Mouse (Mus musculus) CH12.LX (cell line): Measurements from ENCODE around the gene Uba52. TPM values are rescaled to one million over a fixed set of nuclear protein-coding genes. Genes with fewer than 3 reads are reported as not detected.

ENCODE experiments used
- DNase-seq: peaks from one replicate; pipeline ENCODE4 v3.0.0-alpha.2; 2013; ENCODE audit errors: extremely low read depth
- H3K27ac ChIP-seq: 2 replicates; pipeline ENCODE4 v1.5.1; 2012; ENCODE audit warnings: low read depth, mild to moderate bottlenecking, control low read depth, moderate library complexity; ENCODE audit not compliant: insufficient read depth
- H3K27me3 ChIP-seq: replicated peaks from 2 replicates; pipeline ENCODE3; 2012; ENCODE audit warnings: inconsistent platforms
- H3K36me3 ChIP-seq, 2 experiments: replicated peaks in 1 of 2; 2 replicates each; pipeline versions ENCODE3 to v1.6.1; 2012; ENCODE audit warnings: inconsistent platforms in 1 of 2, low read length in 1 of 2, mild to moderate bottlenecking in 1 of 2, mixed read lengths in 1 of 2, moderate library complexity in 1 of 2; ENCODE audit not compliant: control insufficient read depth in 1 of 2, insufficient read depth in 1 of 2
- H3K4me1 ChIP-seq, 2 experiments: 2 replicates each; pipeline ENCODE4 v1.6.1; 2012; ENCODE audit warnings: inconsistent platforms in 1 of 2, moderate library complexity in 1 of 2; ENCODE audit not compliant: insufficient read depth in 2 of 2, control insufficient read depth in 1 of 2
- H3K4me2 ChIP-seq: 2 replicates; pipeline ENCODE4 v1.6.1; 2012; ENCODE audit warnings: low read depth, mild to moderate bottlenecking, control low read depth; ENCODE audit not compliant: poor library complexity, insufficient read depth, severe bottlenecking
- H3K4me3 ChIP-seq, 3 experiments: fragments of 150-350 bp in 1 of 3; sonication (generic) in 1 of 3; replicated peaks in 1 of 3; 2 replicates each; pipeline versions ENCODE3 to v1.5.1; 2011 to 2012; ENCODE audit warnings: low read depth in 2 of 3, low read length in 2 of 3, mild to moderate bottlenecking in 2 of 3, moderate library complexity in 2 of 3, control low read depth in 1 of 3, improper control_type of control experiment in 1 of 3, inconsistent platforms in 1 of 3, mixed read lengths in 1 of 3; ENCODE audit not compliant: poor library complexity in 1 of 3
- H3K79me2 ChIP-seq: replicated peaks from 2 replicates; pipeline ENCODE4 v1.6.1; 2012; ENCODE audit warnings: mild to moderate bottlenecking, moderate library complexity; ENCODE audit not compliant: control insufficient read depth, poor library complexity, insufficient read depth, severe bottlenecking; ENCODE audit errors: extremely low read depth
- H3K9ac ChIP-seq: 2 replicates; pipeline ENCODE4 v1.6.1; 2012; ENCODE audit warnings: low read depth, mild to moderate bottlenecking, control low read depth, moderate library complexity; ENCODE audit not compliant: insufficient read depth
- H3K9me3 ChIP-seq: replicated peaks from 2 replicates; pipeline ENCODE3; 2012; ENCODE audit warnings: low read length, inconsistent platforms, mixed read lengths
- BHLHE40 ChIP-seq: IDR thresholded peaks from 2 replicates; pipeline ENCODE4 v1.6.1; 2011; ENCODE audit warnings: mild to moderate bottlenecking, low read depth, low read length, improper control_type of control experiment
- CTCF ChIP-seq, 2 experiments: IDR thresholded peaks in 1 of 2; conservative IDR thresholded peaks in 1 of 2; 2 replicates each; pipeline ENCODE4 v1.5.1; 2011 to 2012; ENCODE audit warnings: low read depth in 2 of 2, low read length in 2 of 2, improper control_type of control experiment in 1 of 2, inconsistent platforms in 1 of 2, mild to moderate bottlenecking in 1 of 2, moderate library complexity in 1 of 2
- ELF1 ChIP-seq: IDR thresholded peaks from 2 replicates; pipeline ENCODE4 v1.6.1; 2014; ENCODE audit warnings: low read depth, mild to moderate bottlenecking, inconsistent platforms, low read length, improper control_type of control experiment
- EP300 ChIP-seq: IDR thresholded peaks from 2 replicates; pipeline ENCODE4 v1.6.1; 2011; ENCODE audit warnings: low read length, improper control_type of control experiment
- ETS1 ChIP-seq: conservative IDR thresholded peaks from 2 replicates; pipeline ENCODE4 v1.6.1; 2012; ENCODE audit warnings: low read depth, mild to moderate bottlenecking, inconsistent platforms, low read length, improper control_type of control experiment, moderate library complexity
- GABPA ChIP-seq: IDR thresholded peaks from 2 replicates; pipeline ENCODE4 v1.6.1; 2012; ENCODE audit warnings: low read depth, low read length, improper control_type of control experiment, inconsistent platforms; ENCODE audit not compliant: insufficient replicate concordance
- HCFC1 ChIP-seq: IDR thresholded peaks from 2 replicates; pipeline ENCODE4 v1.6.1; 2012; ENCODE audit warnings: low read depth, mild to moderate bottlenecking, inconsistent platforms, low read length, improper control_type of control experiment
- JUND ChIP-seq: conservative IDR thresholded peaks from 2 replicates; pipeline ENCODE4 v1.6.1; 2011; ENCODE audit warnings: low read depth, low read length, improper control_type of control experiment
- KAT2A ChIP-seq: IDR thresholded peaks from 2 replicates; pipeline ENCODE4 v1.6.1; 2012; ENCODE audit warnings: low read length, improper control_type of control experiment, inconsistent platforms; ENCODE audit not compliant: insufficient replicate concordance
- MXI1 ChIP-seq: IDR thresholded peaks from 2 replicates; pipeline ENCODE4 v1.6.1; 2011; ENCODE audit warnings: mild to moderate bottlenecking, low read depth, low read length, improper control_type of control experiment
- NELFE ChIP-seq: IDR thresholded peaks from 2 replicates; pipeline ENCODE4 v1.6.1; 2011; ENCODE audit warnings: low read depth, low read length, improper control_type of control experiment
- POLR2A ChIP-seq: IDR thresholded peaks from 2 replicates; pipeline ENCODE4 v1.6.1; 2011; ENCODE audit warnings: low read depth, mild to moderate bottlenecking, improper control_type of control experiment, low read length
- POLR2AphosphoS2 ChIP-seq: IDR thresholded peaks from 2 replicates; pipeline ENCODE4 v1.6.1; 2011; ENCODE audit warnings: low read depth, low read length, improper control_type of control experiment
- RAD21 ChIP-seq: IDR thresholded peaks from 2 replicates; pipeline ENCODE4 v1.6.1; 2011; ENCODE audit warnings: low read depth, mild to moderate bottlenecking, low read length, improper control_type of control experiment, moderate library complexity
- SMC3 ChIP-seq: IDR thresholded peaks from 2 replicates; pipeline ENCODE4 v1.6.1; 2011; ENCODE audit warnings: low read depth, low read length, improper control_type of control experiment
- TCF12 ChIP-seq: IDR thresholded peaks from 2 replicates; pipeline ENCODE4 v1.6.1; 2014; ENCODE audit warnings: low read depth, mild to moderate bottlenecking, inconsistent platforms, low read length, improper control_type of control experiment
- UBTF ChIP-seq: IDR thresholded peaks from 2 replicates; pipeline ENCODE4 v1.6.1; 2012; ENCODE audit warnings: low read depth, mild to moderate bottlenecking, inconsistent platforms, low read length, improper control_type of control experiment, moderate library complexity
- USF2 ChIP-seq: conservative IDR thresholded peaks from 2 replicates; pipeline ENCODE4 v1.6.1; 2011; ENCODE audit warnings: low read depth, low read length, improper control_type of control experiment
- ZC3H11A ChIP-seq: IDR thresholded peaks from 2 replicates; pipeline ENCODE4 v1.6.1; 2012; ENCODE audit warnings: low read depth, mild to moderate bottlenecking, inconsistent platforms, low read length, improper control_type of control experiment
- ZNF384 ChIP-seq: IDR thresholded peaks from 2 replicates; pipeline ENCODE4 v1.6.1; 2012; ENCODE audit warnings: low read depth, low read length, improper control_type of control experiment, inconsistent platforms
- dilution Hi-C: fragments of 300-500 bp; cut with MboI; formaldehyde crosslinking; loops from 2 replicates; pipeline ENCODE4 v1.14.3; 2020; ENCODE audit warnings: low sequenced_read_pairs; ENCODE audit not compliant: extremely low pct_unique_long_range_greater_than_20kb, extremely low pct_ligation_motif_present
- in situ Hi-C: fragments of 300-500 bp; cut with MboI; formaldehyde crosslinking; loops from 3 replicates; pipeline ENCODE4 v1.14.3; 2019; ENCODE audit warnings: low sequenced_read_pairs, low pct_ligation_motif_present, low pct_unique_long_range_greater_than_20kb, mixed read lengths
- polyA plus RNA-seq: library from polyadenylated mRNA; unstranded; fragments of >175 nt; gene quantifications from 2 replicates; pipeline ENCODE4 v1.2.1, GENCODE M21; 2012; ENCODE audit warnings: low read depth; ENCODE audit not compliant: insufficient read length
- total RNA-seq, 2 experiments: library from RNA; depleted of rRNA; stranded (reverse); fragments of 300-350 nt in 1 of 2; fragments of >200 nt in 1 of 2; gene quantifications; 2 replicates each; pipeline ENCODE4 v1.2.3; 2012 to 2014

The Uba52 gene
- total and polyA plus RNA-seq, 3 experiments = 1,181 to 3,341 (median 1,372) TPM

- Histone ChIP-seq H3K79me2 (peaks cover 53% of the 10 kb centered on the region), H3K9me3 (no peaks in the 10 kb centered on the region), H3K9ac (no peak overlapping the region), H3K36me3 (peaks cover 3 to 56% of the 10 kb centered on the region in 2 experiments), H3K4me3 (no peak overlapping the region), H3K27ac (no peak overlapping the region), H3K27me3 (no peaks in the 10 kb centered on the region), H3K4me2 (no peak overlapping the region), H3K4me1 (peaks cover 15 to 55% of the 10 kb centered on the region in 2 experiments)
- TF ChIP-seq ZNF384 (peak; percentile 83), GABPA (no peak), CTCF (conservative IDR thresholded peaks at IDR 0.05 in 1 of 2, IDR thresholded peaks at IDR 0.05 in 1 of 2; ENCODE audit: low read depth in 2 of 2, low read length in 2 of 2) (peak in 1 of 2 experiments; percentile 71; a peak in 2 of 4 replicates), SMC3 (peak; percentile 55), RAD21 (peak; percentile 62)
- in situ Hi-C loops (loop anchor here (10.0 kb wide), 1 partner anchor 61 kb away; the partner anchor contains the start of gene Ssbp4), dilution Hi-C loops (no loop called here)
- peak; percentile 53 for DNase-seq
Measured at GRCm38 (mm10) chr8:70544200-70544687, 33.6 kb upstream of the Uba52 start.

- Histone ChIP-seq H3K79me2 (peaks cover 35% of the 10 kb centered on the region), H3K9me3 (no peaks in the 10 kb centered on the region), H3K27me3 (no peaks in the 10 kb centered on the region), H3K36me3 (peaks cover 7 to 52% of the 10 kb centered on the region in 2 experiments), H3K4me2 (peak overlapping the region; percentile 79; the same call in 1 of the 2 replicates), H3K9ac (no peak overlapping the region), H3K27ac (no peak overlapping the region), H3K4me3 (peak overlapping the region in 1 of 3 experiments; percentile 94), H3K4me1 (peaks cover 12 to 55% of the 10 kb centered on the region in 2 experiments)
- no peak for DNase-seq
- dilution Hi-C loops (no loop called here), in situ Hi-C loops (loop anchor here (10.0 kb wide), 1 partner anchor 64 kb away; the partner anchor contains the start of gene Ssbp4)
- TF ChIP-seq GABPA = no peak
- no peak for TF ChIP-seq POLR2A
- no peak for TF ChIP-seq UBTF
- TF ChIP-seq EP300 = no peak
- no peak for TF ChIP-seq USF2
- no peak for TF ChIP-seq HCFC1
- TF ChIP-seq TCF12 = no peak
- TF ChIP-seq NELFE = no peak
- no peak for TF ChIP-seq ZNF384
- TF ChIP-seq POLR2AphosphoS2 = no peak
- TF ChIP-seq KAT2A = no peak
- TF ChIP-seq CTCF (conservative IDR thresholded peaks at IDR 0.05 in 1 of 2, IDR thresholded peaks at IDR 0.05 in 1 of 2; ENCODE audit: low read depth in 2 of 2, low read length in 2 of 2) = no peak
- no peak for TF ChIP-seq JUND
- no peak for TF ChIP-seq MXI1
- TF ChIP-seq ZC3H11A = no peak
- no peak for TF ChIP-seq BHLHE40
- no peak for TF ChIP-seq ETS1
- TF ChIP-seq ELF1 = no peak
Measured at GRCm38 (mm10) chr8:70541081-70541480, 30.5 kb upstream of the Uba52 start.
